Mouse (Mus musculus): Measurements from ENCODE around the gene Tspan31. TPM values are rescaled to one million over a fixed set of nuclear protein-coding genes. Genes with fewer than 3 reads are reported as not detected.
"Not testable (repeated sequence)": the region's sequence is repeated elsewhere in the genome, so short reads cannot be mapped to it uniquely, and the experiment has no call there.

Tspan31 gene
- total and polyA plus RNA-seq, 3 experiments, result 79.9 to 148 (median 85.9) TPM

DNA sequence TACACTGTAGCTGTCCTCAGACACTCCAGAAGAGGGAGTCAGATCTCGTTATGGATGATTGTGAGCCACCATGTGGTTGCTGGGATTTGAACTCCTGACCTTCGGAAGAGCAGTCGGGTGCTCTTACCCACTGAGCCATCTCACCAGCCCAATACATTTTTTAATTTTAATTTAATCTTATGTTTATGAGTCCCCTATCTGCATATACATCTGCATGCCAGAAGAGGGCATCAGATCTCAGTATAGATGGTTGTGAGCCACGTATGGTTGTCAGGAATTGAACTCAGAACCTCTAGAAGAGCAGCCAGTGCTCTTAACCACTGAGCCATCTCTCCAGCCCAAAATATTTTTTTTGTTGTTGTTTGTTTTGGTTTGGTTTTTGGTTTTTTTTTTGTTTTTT lies 2.2 kb upstream of the Tspan31 start:
- peak in 1 of 2 experiments; percentile 7; a peak in 1 of 4 replicates for TF ChIP-seq CTCF (conservative IDR thresholded peaks at IDR 0.05 in 1 of 2, IDR thresholded peaks at IDR 0.05 in 1 of 2; ENCODE audit: low read depth in 2 of 2, low read length in 2 of 2)
- H3K27me3 ChIP-seq (replicated peaks); H3K4me2 ChIP-seq (ENCODE audit: insufficient read depth, low read depth, poor library complexity, severe bottlenecking); H3K9me3 ChIP-seq (replicated peaks; ENCODE audit: low read length); H3K9ac ChIP-seq (ENCODE audit: insufficient read depth, low read depth); DNase-seq (ENCODE audit: extremely low read depth); H3K27ac ChIP-seq (ENCODE audit: insufficient read depth, low read depth); H3K4me3 ChIP-seq (replicated peaks in 1 of 3; ENCODE audit: low read depth in 2 of 3, low read length in 2 of 3, poor library complexity in 1 of 3); in situ Hi-C loops (cut with MboI; ENCODE audit: low pct_ligation_motif_present, low pct_unique_long_range_greater_than_20kb, low sequenced_read_pairs); dilution Hi-C loops (cut with MboI; ENCODE audit: extremely low pct_ligation_motif_present, extremely low pct_unique_long_range_greater_than_20kb, low sequenced_read_pairs): not testable (repeated sequence)
- Histone ChIP-seq H3K79me2 (replicated peaks; ENCODE audit: control insufficient read depth, extremely low read depth, insufficient read depth, poor library complexity, severe bottlenecking) (peaks cover 11% of the 10 kb centered on the region), H3K36me3 (replicated peaks in 1 of 2; ENCODE audit: control insufficient read depth in 1 of 2, insufficient read depth in 1 of 2, low read length in 1 of 2) (peaks cover 15% of the 10 kb centered on the region in 2 experiments), H3K4me1 (ENCODE audit: control insufficient read depth in 1 of 2, insufficient read depth in 2 of 2) (peaks cover 9 to 36% of the 10 kb centered on the region in 2 experiments; a peak in 3 of 4 replicates)

DNA sequence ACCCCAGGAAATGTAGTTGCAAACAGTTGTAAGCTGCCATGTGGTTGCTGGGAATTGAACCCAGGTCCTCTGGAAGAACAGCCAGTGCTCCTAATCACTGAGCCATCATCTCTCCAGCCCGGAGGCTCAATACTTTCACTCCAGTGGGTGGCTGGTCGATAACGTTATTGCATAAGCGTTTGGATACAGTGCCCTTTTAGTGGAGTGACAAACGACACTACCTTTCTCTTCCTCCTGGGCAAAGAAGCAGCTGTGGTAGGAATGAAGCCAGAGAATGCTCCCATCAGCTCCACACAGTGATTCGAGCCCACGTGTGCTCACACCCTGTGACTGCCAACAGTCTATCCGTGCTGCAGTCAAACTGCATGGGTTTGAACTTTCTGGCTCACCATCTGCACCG lies 1.1 kb upstream of the Tspan31 start:
- H3K27me3 ChIP-seq (replicated peaks), result no peaks in the 10 kb centered on the region
- peak overlapping the region; percentile 97 for H3K9ac ChIP-seq (ENCODE audit: insufficient read depth, low read depth)
- DNase-seq (ENCODE audit: extremely low read depth), result no peak
- no peak overlapping the region for H3K27ac ChIP-seq (ENCODE audit: insufficient read depth, low read depth)
- no peaks in the 10 kb centered on the region for H3K9me3 ChIP-seq (replicated peaks; ENCODE audit: low read length)
- peaks cover 11% of the 10 kb centered on the region; the same call in 1 of the 2 replicates for H3K79me2 ChIP-seq (replicated peaks; ENCODE audit: control insufficient read depth, extremely low read depth, insufficient read depth, poor library complexity, severe bottlenecking)
- H3K36me3 ChIP-seq (replicated peaks in 1 of 2; ENCODE audit: control insufficient read depth in 1 of 2, insufficient read depth in 1 of 2, low read length in 1 of 2), result peaks cover 24 to 25% of the 10 kb centered on the region in 2 experiments
- peak overlapping the region; percentile 2 to 87 (median 86) for H3K4me3 ChIP-seq (replicated peaks in 1 of 3; ENCODE audit: low read depth in 2 of 3, low read length in 2 of 3, poor library complexity in 1 of 3)
- peak overlapping the region; percentile 31 for H3K4me2 ChIP-seq (ENCODE audit: insufficient read depth, low read depth, poor library complexity, severe bottlenecking)
- TF ChIP-seq CHD1 (IDR thresholded peaks at IDR 0.05; ENCODE audit: low read depth, low read length) (no peak), ELF1 (IDR thresholded peaks at IDR 0.05; ENCODE audit: low read depth, low read length) (no peak), IRF4 (IDR thresholded peaks at IDR 0.05; ENCODE audit: low read depth, low read length) (no peak), MXI1 (IDR thresholded peaks at IDR 0.05; ENCODE audit: low read depth, low read length) (no peak; the same call in 1 of the 2 replicates), USF1 (IDR thresholded peaks at IDR 0.05; ENCODE audit: low read depth, low read length) (no peak), KAT2A (IDR thresholded peaks at IDR 0.05; ENCODE audit: insufficient replicate concordance, low read length) (no peak), USF2 (conservative IDR thresholded peaks at IDR 0.05; ENCODE audit: low read depth, low read length) (no peak), POLR2A (IDR thresholded peaks at IDR 0.05; ENCODE audit: low read depth, low read length) (no peak), E2F4 (IDR thresholded peaks at IDR 0.05; ENCODE audit: insufficient replicate concordance, low read depth, low read length) (no peak), RCOR1 (conservative IDR thresholded peaks at IDR 0.05; ENCODE audit: low read depth, low read length) (no peak)
- H3K4me1 ChIP-seq (ENCODE audit: control insufficient read depth in 1 of 2, insufficient read depth in 2 of 2), result peaks cover 7 to 33% of the 10 kb centered on the region in 2 experiments; a peak in 3 of 4 replicates
- dilution Hi-C loops (cut with MboI; ENCODE audit: extremely low pct_ligation_motif_present, extremely low pct_unique_long_range_greater_than_20kb, low sequenced_read_pairs), result no loop called here
- in situ Hi-C loops (cut with MboI; ENCODE audit: low pct_ligation_motif_present, low pct_unique_long_range_greater_than_20kb, low sequenced_read_pairs), result no loop called here

- Histone ChIP-seq H3K27ac (ENCODE audit: insufficient read depth, low read depth) (peak overlapping the region; percentile 63), H3K4me2 (ENCODE audit: insufficient read depth, low read depth, poor library complexity, severe bottlenecking) (peak overlapping the region; percentile 64), H3K27me3 (replicated peaks) (no peaks in the 10 kb centered on the region), H3K9me3 (replicated peaks; ENCODE audit: low read length) (no peaks in the 10 kb centered on the region), H3K9ac (ENCODE audit: insufficient read depth, low read depth) (peak overlapping the region; percentile 97), H3K36me3 (replicated peaks in 1 of 2; ENCODE audit: control insufficient read depth in 1 of 2, insufficient read depth in 1 of 2, low read length in 1 of 2) (peaks cover 37 to 42% of the 10 kb centered on the region in 2 experiments), H3K4me3 (replicated peaks in 1 of 3; ENCODE audit: low read depth in 2 of 3, low read length in 2 of 3, poor library complexity in 1 of 3) (peak overlapping the region; percentile 66 to 87 (median 74)), H3K79me2 (replicated peaks; ENCODE audit: control insufficient read depth, extremely low read depth, insufficient read depth, poor library complexity, severe bottlenecking) (peaks cover 16% of the 10 kb centered on the region), H3K4me1 (ENCODE audit: control insufficient read depth in 1 of 2, insufficient read depth in 2 of 2) (peaks cover 10 to 43% of the 10 kb centered on the region in 2 experiments)
- peak; percentile 27 for DNase-seq (ENCODE audit: extremely low read depth)
- in situ Hi-C loops (cut with MboI; ENCODE audit: low pct_ligation_motif_present, low pct_unique_long_range_greater_than_20kb, low sequenced_read_pairs), result no loop called here
- dilution Hi-C loops (cut with MboI; ENCODE audit: extremely low pct_ligation_motif_present, extremely low pct_unique_long_range_greater_than_20kb, low sequenced_read_pairs), result no loop called here
- TF ChIP-seq CTCF (conservative IDR thresholded peaks at IDR 0.05 in 1 of 2, IDR thresholded peaks at IDR 0.05 in 1 of 2; ENCODE audit: low read depth in 2 of 2, low read length in 2 of 2), result no peak
- no peak for TF ChIP-seq TBP (conservative IDR thresholded peaks at IDR 0.05; ENCODE audit: low read depth, low read length)
- no peak for TF ChIP-seq GABPA (IDR thresholded peaks at IDR 0.05; ENCODE audit: insufficient replicate concordance, low read depth, low read length)
- TF ChIP-seq SMC3 (IDR thresholded peaks at IDR 0.05; ENCODE audit: low read depth, low read length), result no peak
- no peak for TF ChIP-seq ETS1 (conservative IDR thresholded peaks at IDR 0.05; ENCODE audit: low read depth, low read length)
- TF ChIP-seq KAT2A (IDR thresholded peaks at IDR 0.05; ENCODE audit: insufficient replicate concordance, low read length), result 0 out of 2 replicates have a peak, but pooled peaks have one; percentile 19
- no peak; the same call in 1 of the 2 replicates for TF ChIP-seq ZMIZ1 (IDR thresholded peaks at IDR 0.05; ENCODE audit: low read depth, low read length)
- no peak for TF ChIP-seq BHLHE40 (IDR thresholded peaks at IDR 0.05; ENCODE audit: low read depth, low read length)
- no peak for TF ChIP-seq PAX5 (IDR thresholded peaks at IDR 0.05; ENCODE audit: low read length)
- TF ChIP-seq POLR2AphosphoS2 (IDR thresholded peaks at IDR 0.05; ENCODE audit: low read depth, low read length), result 0 out of 2 replicates have a peak, but pooled peaks have one; percentile 16
- TF ChIP-seq RAD21 (IDR thresholded peaks at IDR 0.05; ENCODE audit: low read depth, low read length), result no peak
- TF ChIP-seq NRF1 (IDR thresholded peaks at IDR 0.05; ENCODE audit: low read depth, low read length), result no peak
- no peak for TF ChIP-seq E2F4 (IDR thresholded peaks at IDR 0.05; ENCODE audit: insufficient replicate concordance, low read depth, low read length)
- TF ChIP-seq ZC3H11A (IDR thresholded peaks at IDR 0.05; ENCODE audit: low read depth, low read length), result no peak
- no peak for TF ChIP-seq MYC (IDR thresholded peaks at IDR 0.05; ENCODE audit: low read depth, low read length)
These were observed 529 bp downstream of the Tspan31 start for GRCm38 (mm10) chr10:127069281-127070189.

Data from CH12.LX (cell line).